Mouse (Mus musculus): ENCODE measurements at regions not wholly inside any gene's neighbourhood (a gene's known extent, or its start where the extent isn't known, plus 50 kb on each side); places are given as distances from the start of the nearest gene placed in this dataset.

DNA sequence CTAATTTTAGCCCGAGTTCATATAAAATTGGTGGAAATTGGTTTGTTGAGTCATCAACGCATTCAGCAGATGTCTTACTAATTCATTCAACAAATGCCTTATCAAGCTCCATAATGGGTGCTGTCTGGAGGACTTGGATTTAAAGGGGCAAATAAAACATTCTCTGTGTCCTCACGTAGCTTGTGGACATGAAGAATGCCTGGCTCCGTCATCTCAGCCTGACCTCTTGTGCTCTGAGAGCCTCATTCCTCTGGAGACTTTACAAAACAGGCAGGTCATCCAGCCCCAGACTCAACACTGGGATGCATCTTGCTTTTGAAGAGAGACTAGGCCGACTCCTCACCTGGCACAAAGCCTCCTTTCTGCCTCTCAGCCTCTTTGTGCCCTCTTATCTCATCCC lies 248.6 kb downstream of the Plpp3 start:
- no peaks in the 10 kb centered on the region for H3K9me3 ChIP-seq (ENCODE audit: low read length)
- H3K27me3 ChIP-seq (ENCODE audit: insufficient read depth, low read length) = no peaks in the 10 kb centered on the region
- no peaks in the 10 kb centered on the region for H3K4me1 ChIP-seq (replicated peaks; ENCODE audit: low read depth, low read length)
- H3K4me3 ChIP-seq (replicated peaks; ENCODE audit: low read length) = no peak overlapping the region
- TF ChIP-seq CTCF (conservative IDR thresholded peaks at IDR 0.05; ENCODE audit: low read length) (no peak), POU5F1 (IDR thresholded peaks at IDR 0.05; ENCODE audit: borderline replicate concordance, low read length) (no peak), NANOG (IDR thresholded peaks at IDR 0.05; ENCODE audit: borderline replicate concordance, low read length) (no peak)
- no peaks in the 10 kb centered on the region for H3K36me3 ChIP-seq (ENCODE audit: insufficient read depth, low read length)

DNA sequence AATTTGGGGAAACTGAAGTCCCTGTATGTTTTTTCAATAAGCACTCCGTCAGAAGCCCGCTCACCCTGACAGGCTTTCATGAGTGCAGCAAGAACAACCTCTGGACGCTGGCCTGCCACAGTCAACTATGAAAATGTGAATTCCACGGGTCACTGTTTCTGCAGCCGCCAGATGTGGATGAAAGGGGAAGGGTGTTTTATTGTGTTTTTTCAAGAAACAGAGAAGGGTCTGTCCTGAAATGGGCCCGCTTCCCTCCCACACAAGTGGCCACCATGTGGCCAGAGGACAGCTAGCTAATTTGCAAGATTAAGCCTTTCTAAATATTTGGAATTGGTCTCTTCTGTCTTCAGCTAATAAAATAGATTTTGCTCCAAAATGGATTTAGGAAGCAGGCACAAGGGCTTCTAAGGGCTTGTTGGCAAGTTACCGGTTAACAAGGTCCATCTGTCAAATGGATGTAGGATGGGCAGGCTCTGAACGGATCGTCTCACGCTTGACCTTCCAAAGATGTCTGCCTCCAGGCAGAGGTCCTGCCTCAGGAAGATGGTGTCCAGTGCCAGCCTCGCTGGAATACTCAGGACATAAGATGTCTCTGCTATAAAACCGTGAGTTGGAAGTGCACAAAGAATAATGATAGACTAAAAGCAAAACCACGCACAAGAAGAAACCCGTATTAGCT lies 249.8 kb downstream of the Plpp3 start:
- TF ChIP-seq POU5F1 (IDR thresholded peaks at IDR 0.05; ENCODE audit: borderline replicate concordance, low read length) (no peak), CTCF (conservative IDR thresholded peaks at IDR 0.05; ENCODE audit: low read length) (no peak), NANOG (IDR thresholded peaks at IDR 0.05; ENCODE audit: borderline replicate concordance, low read length) (no peak)
- no peak overlapping the region for H3K4me3 ChIP-seq (replicated peaks; ENCODE audit: low read length)

DNA sequence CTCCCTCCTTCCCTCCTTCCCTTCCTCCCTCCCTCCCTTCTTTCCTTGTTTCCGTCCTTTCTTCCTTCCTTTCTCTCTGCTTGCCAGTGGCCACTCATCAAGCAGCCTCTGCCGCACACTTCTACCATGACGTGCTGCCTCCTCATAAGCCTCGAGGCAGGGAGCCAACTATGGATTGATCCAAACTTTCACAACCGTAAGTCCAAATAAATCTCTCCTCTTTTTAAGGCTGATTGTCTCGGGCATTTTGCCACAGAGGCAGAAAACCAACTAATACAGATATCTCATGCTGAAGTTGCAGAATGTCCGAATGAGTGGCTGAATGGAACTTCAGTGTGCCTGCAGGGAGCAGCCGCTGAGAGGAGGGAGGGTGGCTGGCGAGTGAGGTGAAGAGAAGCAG lies 251.7 kb downstream of the Plpp3 start:
- TF ChIP-seq CTCF (conservative IDR thresholded peaks at IDR 0.05; ENCODE audit: low read length) (no peak), POU5F1 (IDR thresholded peaks at IDR 0.05; ENCODE audit: borderline replicate concordance, low read length) (no peak), NANOG (IDR thresholded peaks at IDR 0.05; ENCODE audit: borderline replicate concordance, low read length) (no peak)
- no peaks in the 10 kb centered on the region for H3K36me3 ChIP-seq (ENCODE audit: insufficient read depth, low read length)
- H3K4me3 ChIP-seq (replicated peaks; ENCODE audit: low read length) = no peak overlapping the region
- no peaks in the 10 kb centered on the region for H3K9me3 ChIP-seq (ENCODE audit: low read length)
- no peaks in the 10 kb centered on the region for H3K4me1 ChIP-seq (replicated peaks; ENCODE audit: low read depth, low read length)
- H3K27me3 ChIP-seq (ENCODE audit: insufficient read depth, low read length) = no peaks in the 10 kb centered on the region

More for the DNA sequence above, 249.8 kb downstream of the Plpp3 start:
- no peaks in the 10 kb centered on the region for H3K4me1 ChIP-seq (replicated peaks; ENCODE audit: low read depth, low read length)
- no peaks in the 10 kb centered on the region for H3K27me3 ChIP-seq (ENCODE audit: insufficient read depth, low read length)
- no peaks in the 10 kb centered on the region for H3K36me3 ChIP-seq (ENCODE audit: insufficient read depth, low read length)
- H3K9me3 ChIP-seq (ENCODE audit: low read length) = no peaks in the 10 kb centered on the region

DNA sequence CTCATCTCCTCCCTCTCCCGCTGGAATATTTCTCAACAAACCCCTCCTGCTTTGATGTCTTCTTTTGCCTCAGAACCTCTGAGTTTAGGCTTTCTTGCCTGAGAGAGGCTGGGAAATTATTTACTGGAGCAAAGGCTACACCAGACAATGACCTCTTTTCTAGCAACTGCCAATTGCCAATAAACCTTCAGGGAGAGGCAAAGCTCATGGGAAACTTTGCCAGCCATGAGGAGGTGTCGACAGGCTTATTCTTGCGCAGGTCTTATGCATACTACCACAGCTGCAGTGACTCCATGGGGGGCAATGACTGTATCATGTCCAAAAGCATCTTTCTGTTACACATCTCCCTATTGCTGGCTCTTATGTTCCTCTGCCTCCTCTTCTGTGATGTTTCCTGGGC lies 260.0 kb downstream of the Plpp3 start:
- Histone ChIP-seq H3K4me1 (replicated peaks; ENCODE audit: low read depth, low read length) (no peaks in the 10 kb centered on the region), H3K9me3 (ENCODE audit: low read length) (peaks cover 18% of the 10 kb centered on the region), H3K36me3 (ENCODE audit: insufficient read depth, low read length) (no peaks in the 10 kb centered on the region), H3K4me3 (replicated peaks; ENCODE audit: low read length) (no peak overlapping the region), H3K27me3 (ENCODE audit: insufficient read depth, low read length) (0 out of 2 replicates have a peak, but pooled peaks cover 5% of the 10 kb centered on the region)
- TF ChIP-seq CTCF (conservative IDR thresholded peaks at IDR 0.05; ENCODE audit: low read length) (no peak), NANOG (IDR thresholded peaks at IDR 0.05; ENCODE audit: borderline replicate concordance, low read length) (no peak), POU5F1 (IDR thresholded peaks at IDR 0.05; ENCODE audit: borderline replicate concordance, low read length) (no peak)

DNA sequence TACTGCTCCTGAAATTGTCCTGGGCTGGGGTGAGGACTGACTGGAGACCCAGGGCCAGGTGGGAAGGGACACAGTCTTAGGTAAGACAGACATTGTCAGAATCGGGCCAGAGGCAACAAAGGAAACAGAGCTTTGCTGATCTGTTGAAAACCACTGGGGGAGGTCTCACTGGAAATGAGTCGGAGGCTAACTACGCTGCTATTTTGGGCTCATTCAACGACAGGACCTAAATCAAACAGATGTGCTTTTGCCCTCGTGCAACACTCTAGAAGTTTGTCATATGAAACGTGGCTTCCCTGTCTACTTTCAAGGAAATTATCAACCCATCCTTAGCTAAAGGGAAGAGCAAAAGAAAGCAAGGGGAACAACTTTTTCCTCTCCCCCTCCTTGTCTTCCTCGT lies 265.3 kb downstream of the Plpp3 start:
- no peaks in the 10 kb centered on the region for H3K36me3 ChIP-seq (ENCODE audit: insufficient read depth, low read length)
- H3K4me3 ChIP-seq (replicated peaks; ENCODE audit: low read length) = no peak overlapping the region
- peaks cover 32% of the 10 kb centered on the region for H3K4me1 ChIP-seq (replicated peaks; ENCODE audit: low read depth, low read length)
- H3K9me3 ChIP-seq (ENCODE audit: low read length) = peaks cover 30% of the 10 kb centered on the region
- no peak for TF ChIP-seq CTCF (conservative IDR thresholded peaks at IDR 0.05; ENCODE audit: low read length)
- 0 out of 2 replicates have a peak, but pooled peaks cover 5% of the 10 kb centered on the region for H3K27me3 ChIP-seq (ENCODE audit: insufficient read depth, low read length)

DNA sequence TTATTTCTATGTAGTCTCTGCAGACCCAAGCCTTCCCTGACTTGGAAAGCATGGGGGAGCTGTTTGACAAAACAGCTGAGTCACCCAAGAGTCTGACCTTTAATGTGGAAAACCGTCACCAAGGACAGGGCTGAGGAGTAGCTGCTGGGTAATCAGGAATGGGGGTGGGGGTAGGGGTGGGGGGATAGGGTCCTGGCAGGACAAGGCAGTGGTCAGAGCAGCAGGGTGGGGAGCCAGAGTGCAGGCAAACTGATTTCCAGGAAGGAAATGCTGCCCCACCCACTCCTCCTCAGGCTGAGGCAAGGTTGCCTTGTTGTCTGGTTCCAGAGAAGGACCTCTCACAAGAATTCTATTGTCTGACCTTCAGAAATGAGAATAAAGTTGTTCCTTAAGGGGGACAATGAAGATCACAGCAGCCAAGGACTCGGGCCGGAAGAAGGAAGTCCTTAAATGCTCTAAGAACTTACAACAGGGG lies 266.6 kb downstream of the Plpp3 start:
- Histone ChIP-seq H3K4me1 (replicated peaks; ENCODE audit: low read depth, low read length) (peaks cover 32% of the 10 kb centered on the region), H3K9me3 (ENCODE audit: low read length) (peaks cover 38% of the 10 kb centered on the region), H3K36me3 (ENCODE audit: insufficient read depth, low read length) (no peaks in the 10 kb centered on the region), H3K4me3 (replicated peaks; ENCODE audit: low read length) (no peak overlapping the region), H3K27me3 (ENCODE audit: insufficient read depth, low read length) (0 out of 2 replicates have a peak, but pooled peaks cover 1% of the 10 kb centered on the region)
- TF ChIP-seq POU5F1 (IDR thresholded peaks at IDR 0.05; ENCODE audit: borderline replicate concordance, low read length) (no peak), NANOG (IDR thresholded peaks at IDR 0.05; ENCODE audit: borderline replicate concordance, low read length) (no peak), CTCF (conservative IDR thresholded peaks at IDR 0.05; ENCODE audit: low read length) (no peak)

DNA sequence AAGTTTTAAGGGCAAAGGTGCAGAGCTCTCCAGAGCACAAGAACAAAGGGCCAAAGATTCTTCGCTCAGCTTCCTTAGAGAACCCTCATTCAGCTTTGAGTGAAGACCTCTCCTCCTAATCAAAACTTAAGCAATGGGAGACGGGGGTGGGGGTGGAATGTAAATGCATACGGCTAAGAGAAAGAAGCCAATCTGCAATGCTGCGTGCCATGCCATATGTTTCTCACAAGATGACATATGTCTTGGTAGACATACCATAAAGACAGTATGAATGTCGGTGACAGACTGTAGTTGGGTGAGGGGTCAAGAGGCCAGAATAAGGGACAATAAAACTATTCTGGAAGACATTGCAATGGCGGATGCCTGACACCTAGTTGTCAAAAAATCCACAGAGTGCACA lies 267.9 kb downstream of the Plpp3 start:
- H3K27me3 ChIP-seq (ENCODE audit: insufficient read depth, low read length) = no peaks in the 10 kb centered on the region
- peaks cover 50% of the 10 kb centered on the region for H3K9me3 ChIP-seq (ENCODE audit: low read length)
- H3K4me1 ChIP-seq (replicated peaks; ENCODE audit: low read depth, low read length) = peaks cover 32% of the 10 kb centered on the region
- TF ChIP-seq NANOG (IDR thresholded peaks at IDR 0.05; ENCODE audit: borderline replicate concordance, low read length) (no peak), CTCF (conservative IDR thresholded peaks at IDR 0.05; ENCODE audit: low read length) (no peak), POU5F1 (IDR thresholded peaks at IDR 0.05; ENCODE audit: borderline replicate concordance, low read length) (no peak)
- H3K4me3 ChIP-seq (replicated peaks; ENCODE audit: low read length) = no peak overlapping the region
- no peaks in the 10 kb centered on the region for H3K36me3 ChIP-seq (ENCODE audit: insufficient read depth, low read length)

DNA sequence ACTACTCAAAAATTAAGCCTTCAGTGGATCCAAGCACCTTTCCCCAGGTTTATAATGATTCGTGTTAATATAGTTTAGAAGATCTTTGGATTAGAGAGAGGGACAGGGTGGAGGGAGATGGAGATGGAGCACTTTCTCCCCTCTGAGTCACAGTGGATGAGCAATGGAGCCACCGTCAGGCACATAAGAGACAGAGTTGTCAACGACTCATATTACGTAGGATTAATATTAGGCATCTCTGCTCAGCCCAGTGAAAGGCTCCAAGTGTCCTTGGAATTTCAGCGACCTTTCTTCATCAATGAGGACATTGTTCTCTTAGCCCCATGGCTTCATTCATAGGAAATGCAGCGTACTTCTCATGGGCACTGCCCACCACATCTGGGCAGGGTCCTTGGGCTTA lies 270.4 kb downstream of the Plpp3 start:
- no peaks in the 10 kb centered on the region for H3K27me3 ChIP-seq (ENCODE audit: insufficient read depth, low read length)
- peaks cover 75% of the 10 kb centered on the region for H3K9me3 ChIP-seq (ENCODE audit: low read length)
- H3K4me1 ChIP-seq (replicated peaks; ENCODE audit: low read depth, low read length) = peaks cover 28% of the 10 kb centered on the region
- no peaks in the 10 kb centered on the region for H3K36me3 ChIP-seq (ENCODE audit: insufficient read depth, low read length)
- H3K4me3 ChIP-seq (replicated peaks; ENCODE audit: low read length) = no peak overlapping the region
- no peak for TF ChIP-seq NANOG (IDR thresholded peaks at IDR 0.05; ENCODE audit: borderline replicate concordance, low read length)
- no peak for TF ChIP-seq CTCF (conservative IDR thresholded peaks at IDR 0.05; ENCODE audit: low read length)
- no peak for TF ChIP-seq POU5F1 (IDR thresholded peaks at IDR 0.05; ENCODE audit: borderline replicate concordance, low read length)
